Mouse (Mus musculus): ENCODE data around the gene Pgbd5.

GRCm38 (mm10) chr8:124464641-124465040, 25.2 kb upstream of the Pgbd5 start:
- TF ChIP-seq POLR2A (IDR thresholded peaks at IDR 0.05; ENCODE audit: extremely low read depth, insufficient read depth, low read length) (no peak), CTCF (IDR thresholded peaks at IDR 0.05; ENCODE audit: extremely low read depth, insufficient read depth, low read length) (no peak)
